Mouse (Mus musculus): ENCODE results near the gene Cyp4f16. TPM values are rescaled to one million over a fixed set of nuclear protein-coding genes. Genes with fewer than 3 reads are reported as not detected.
"Not testable (repeated sequence)": the region's sequence is repeated elsewhere in the genome, so short reads cannot be mapped to it uniquely, and the experiment has no call there.

The Cyp4f16 gene
- polyA plus RNA-seq, 1 experiment from 2014 or later, result 20.9 TPM

DNA sequence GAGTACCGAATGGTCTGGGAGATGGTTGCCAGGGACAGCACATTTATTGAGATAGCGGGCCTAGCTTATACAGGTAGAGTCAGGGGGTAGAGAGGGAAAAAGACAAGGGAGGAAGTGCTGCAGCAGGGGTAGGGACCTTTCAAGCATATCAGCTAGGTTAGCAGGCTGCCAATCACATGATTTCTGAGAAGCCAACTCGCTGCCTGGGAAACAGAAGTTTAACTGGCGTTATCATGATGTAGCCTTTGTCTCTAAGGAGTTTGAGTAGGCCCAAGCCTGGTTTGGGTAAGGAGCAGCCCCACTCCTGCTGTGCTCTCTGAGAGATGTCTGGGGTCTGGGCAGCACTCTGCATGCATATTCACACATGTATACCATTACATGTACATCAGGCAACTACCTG is 14.0 kb upstream of the Cyp4f16 start:
- CTCF ChIA-PET, result interaction anchor here (0.6 kb wide), 1 partner anchor 158 kb away, joined by 3 read pairs; no protein-coding TSS in a partner anchor
- TF ChIP-seq CTCF (IDR thresholded peaks at IDR 0.05), result no peak
- in situ Hi-C loops (cut with MboI; ENCODE audit: low pct_unique_long_range_greater_than_20kb), result no loop called here

DNA sequence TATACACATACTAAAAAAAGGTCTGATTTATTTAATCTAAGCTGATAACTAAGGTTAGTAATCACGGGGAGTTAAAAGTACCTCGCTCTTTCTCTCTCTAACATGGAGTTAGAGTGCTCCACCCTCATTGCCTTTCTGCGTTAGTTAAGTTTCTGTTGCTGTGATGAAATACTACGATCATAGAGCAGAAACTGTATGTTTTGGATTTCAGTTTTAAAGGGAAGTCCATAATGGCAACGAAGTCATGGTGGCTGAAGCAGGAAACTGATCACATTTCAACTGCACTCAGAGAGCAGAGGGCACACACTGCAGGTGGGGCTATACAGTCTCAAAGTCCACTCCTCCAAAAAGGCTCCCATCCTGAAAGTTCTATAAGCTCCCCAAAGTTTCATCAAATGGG is 13.5 kb upstream of the Cyp4f16 start:
- ATAC-seq (no peak), DNase-seq (ENCODE audit: low read depth, low spot score) (no peak)
- no peak for TF ChIP-seq CTCF (IDR thresholded peaks at IDR 0.05)
- POLR2A ChIA-PET, result no interaction called here
- in situ Hi-C loops (cut with MboI; ENCODE audit: low pct_unique_long_range_greater_than_20kb), result no loop called here
- H3K27me3 ChIP-seq, result peaks cover 28% of the 10 kb centered on the region
- CTCF ChIA-PET, result no interaction called here

More for the DNA sequence above, 14.0 kb upstream of the Cyp4f16 start:
- ATAC-seq (no peak), DNase-seq (ENCODE audit: low read depth, low spot score) (no peak)
- peaks cover 32% of the 10 kb centered on the region for H3K27me3 ChIP-seq
- POLR2A ChIA-PET, result no interaction called here

DNA sequence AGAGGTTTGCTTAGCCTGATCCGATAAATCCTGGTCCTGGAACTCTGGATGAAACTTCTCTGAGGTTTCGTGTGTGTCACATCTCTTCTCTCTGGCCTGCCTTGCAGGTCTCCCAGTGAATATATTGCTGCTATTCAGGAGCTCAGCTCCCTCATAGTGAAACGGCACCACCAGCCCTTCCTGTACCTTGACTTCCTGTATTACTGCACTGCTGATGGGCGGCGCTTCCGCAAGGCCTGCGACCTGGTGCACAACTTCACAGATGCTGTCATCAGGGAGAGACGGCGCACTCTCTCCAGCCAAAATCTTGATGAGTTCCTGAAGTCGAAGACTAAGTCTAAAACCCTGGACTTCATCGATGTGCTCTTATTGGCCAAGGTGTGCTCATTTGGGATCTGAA is 12.5 kb upstream of the Cyp4f16 start:
- ChIA-PET CTCF (no interaction called here), POLR2A (no interaction called here)
- peaks cover 24% of the 10 kb centered on the region for H3K27me3 ChIP-seq
- ATAC-seq (no peak), DNase-seq (ENCODE audit: low read depth, low spot score) (no peak)
- TF ChIP-seq CTCF (IDR thresholded peaks at IDR 0.05), result no peak
- in situ Hi-C loops (cut with MboI; ENCODE audit: low pct_unique_long_range_greater_than_20kb), result no loop called here

DNA sequence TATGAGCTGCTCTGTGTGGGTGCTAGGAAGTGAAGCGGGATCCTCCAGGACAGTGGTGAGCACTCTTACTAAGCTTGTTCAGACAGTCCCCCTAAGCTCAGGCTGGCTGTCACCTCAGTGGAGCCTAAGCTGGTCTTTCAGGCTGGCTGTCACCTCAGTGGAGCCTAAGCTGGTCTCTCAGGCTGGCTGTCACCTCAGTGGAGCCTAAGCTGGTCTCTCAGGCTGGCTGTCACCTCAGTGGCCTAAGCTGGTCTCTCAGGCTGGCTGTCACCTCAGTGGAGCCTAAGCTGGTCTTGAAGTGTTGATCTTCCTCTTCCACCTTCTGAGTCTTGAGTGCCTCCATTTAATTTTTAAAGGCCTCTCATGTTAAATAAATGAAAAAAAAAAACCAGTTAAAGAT is 10.0 kb upstream of the Cyp4f16 start:
- CTCF ChIA-PET; ATAC-seq; DNase-seq (ENCODE audit: low read depth, low spot score): not testable (repeated sequence)
- POLR2A ChIA-PET, result interaction anchor here (0.6 kb wide), 1 partner anchor 44 kb away, joined by 3 read pairs; no protein-coding TSS in a partner anchor
- in situ Hi-C loops (cut with MboI; ENCODE audit: low pct_unique_long_range_greater_than_20kb), result loop anchor here (5.0 kb wide), 1 partner anchor 156 kb away; no protein-coding TSS in a partner anchor
- H3K27me3 ChIP-seq, result peaks cover 18% of the 10 kb centered on the region

DNA sequence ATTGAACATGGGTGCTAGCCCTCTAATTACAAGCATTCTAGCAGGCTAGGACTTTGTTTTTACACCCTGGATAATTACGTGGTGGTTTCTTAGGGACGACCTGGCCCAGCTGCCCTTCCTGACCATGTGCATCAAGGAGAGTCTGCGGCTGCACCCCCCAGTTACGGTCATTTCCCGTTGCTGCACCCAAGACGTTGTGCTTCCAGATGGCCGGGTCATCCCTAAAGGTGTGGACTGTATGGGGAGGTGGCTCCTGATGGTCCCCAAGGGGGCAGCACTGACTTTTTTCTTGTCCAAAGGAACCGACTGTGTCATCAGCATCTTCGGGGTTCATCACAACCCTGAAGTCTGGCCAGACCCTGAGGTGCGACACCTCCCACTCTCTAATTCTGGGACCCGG is 8.6 kb upstream of the Cyp4f16 start:
- peaks cover 16% of the 10 kb centered on the region for H3K27me3 ChIP-seq
- POLR2A ChIA-PET, result no interaction called here
- in situ Hi-C loops (cut with MboI; ENCODE audit: low pct_unique_long_range_greater_than_20kb), result loop anchor here (5.0 kb wide), 1 partner anchor 155 kb away; no protein-coding TSS in a partner anchor
- CTCF ChIA-PET, result interaction anchor here (1.0 kb wide), 1 partner anchor 8 kb away, joined by 3 read pairs; no protein-coding TSS in a partner anchor
- ATAC-seq (no peak), DNase-seq (ENCODE audit: low read depth, low spot score) (no peak)
- no peak for TF ChIP-seq CTCF (IDR thresholded peaks at IDR 0.05)

DNA sequence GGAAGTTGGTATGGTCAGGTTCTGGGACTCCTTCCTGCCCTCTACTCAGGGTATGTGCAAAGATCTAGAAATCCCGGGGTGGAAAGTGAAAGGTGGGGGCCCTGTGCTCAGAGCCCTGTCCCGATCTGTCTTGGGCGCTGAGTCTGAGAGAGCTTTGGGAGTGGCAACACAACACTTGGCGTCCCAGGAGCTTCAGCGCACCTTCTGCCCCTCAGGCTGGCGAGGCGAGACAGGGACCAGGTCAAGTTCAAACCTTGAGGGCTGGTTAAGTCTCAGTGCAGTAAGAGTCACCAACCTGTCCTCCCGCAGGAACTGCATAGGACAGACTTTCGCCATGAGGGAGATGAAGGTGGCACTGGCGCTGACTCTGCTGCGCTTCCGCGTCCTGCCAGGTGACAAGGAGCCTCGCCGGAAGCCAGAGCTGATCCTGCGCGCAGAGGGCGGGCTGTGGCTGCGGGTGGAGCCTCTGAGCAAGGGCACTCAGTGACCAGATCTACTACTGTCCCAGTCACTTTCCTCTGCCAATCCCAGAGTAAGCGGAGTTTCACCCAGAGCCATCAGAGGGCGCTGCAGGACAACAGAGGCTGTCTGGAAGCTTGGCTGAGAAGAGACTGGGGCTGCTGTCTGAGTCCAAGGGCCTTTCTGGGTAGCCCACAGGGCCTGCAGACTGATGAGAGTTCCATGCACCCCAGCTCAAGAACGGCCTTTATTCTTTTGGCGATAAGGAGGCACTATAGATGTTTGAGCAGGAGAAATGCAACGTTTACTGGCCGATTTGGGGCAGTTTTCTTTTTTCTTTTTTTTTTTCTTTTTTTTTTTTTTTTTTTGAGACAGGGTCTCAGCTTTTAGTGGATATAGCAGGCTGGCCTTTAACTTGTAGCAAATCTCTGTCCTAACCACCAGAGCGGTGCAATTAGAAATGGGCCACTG is 7.7 kb upstream of the Cyp4f16 start:
- ATAC-seq (peak; percentile 91), DNase-seq (ENCODE audit: low read depth, low spot score) (peak; percentile 13)
- in situ Hi-C loops (cut with MboI; ENCODE audit: low pct_unique_long_range_greater_than_20kb), result loop anchor here (5.0 kb wide), 1 partner anchor 154 kb away; no protein-coding TSS in a partner anchor
- H3K27me3 ChIP-seq, result peaks cover 11% of the 10 kb centered on the region
- POLR2A ChIA-PET, result interaction anchor here (0.6 kb wide), 1 partner anchor 110 kb away, joined by 3 read pairs; no protein-coding TSS in a partner anchor
- peak; percentile 81 for TF ChIP-seq CTCF (IDR thresholded peaks at IDR 0.05)
- CTCF ChIA-PET, result interaction anchor here (0.8 to 1.1 kb wide), 4 partner anchors 9 to 177 kb away, joined by 3 read pairs; no protein-coding TSS in a partner anchor

DNA sequence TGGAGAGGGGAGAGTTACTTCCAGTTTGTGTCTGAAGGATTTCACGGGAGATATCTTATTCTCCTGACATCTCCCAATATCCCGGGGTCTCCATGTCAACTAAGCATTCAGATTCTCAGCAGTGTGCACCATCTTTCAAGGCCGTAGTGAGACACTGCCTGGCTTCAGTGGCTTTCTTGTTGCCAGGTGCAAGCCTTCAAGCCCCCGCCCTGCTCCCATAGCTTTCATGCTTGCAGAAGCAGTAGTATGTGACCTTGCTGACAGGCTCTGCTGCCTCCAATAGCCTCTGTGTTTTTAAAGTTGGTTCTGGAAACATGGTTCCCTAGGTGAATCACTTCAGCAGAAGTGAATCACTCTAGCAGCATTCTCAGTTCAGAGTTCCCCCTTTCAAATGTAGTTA is 4.0 kb upstream of the Cyp4f16 start:
- POLR2A ChIA-PET; ATAC-seq; H3K27me3 ChIP-seq; CTCF ChIA-PET; in situ Hi-C loops (cut with MboI; ENCODE audit: low pct_unique_long_range_greater_than_20kb); DNase-seq (ENCODE audit: low read depth, low spot score): not testable (repeated sequence)

DNA sequence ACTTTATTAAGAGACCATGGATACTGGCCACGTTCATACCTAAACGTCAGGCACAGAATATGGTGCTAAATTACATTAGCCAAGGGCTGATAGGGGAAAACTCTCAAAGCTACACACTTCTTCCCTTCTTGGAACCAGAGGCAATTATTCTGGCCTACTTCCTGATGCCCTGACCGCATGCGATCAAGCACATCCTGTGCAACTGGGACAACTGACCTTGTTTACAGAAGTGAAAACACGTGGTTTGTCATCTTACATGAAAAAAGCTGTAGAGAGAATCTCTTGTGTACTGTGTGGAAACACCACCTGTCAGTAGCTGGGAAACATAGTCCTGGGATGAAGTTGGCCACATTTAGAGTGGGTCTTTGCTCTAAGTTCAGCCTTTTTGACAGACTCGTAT is 2.3 kb upstream of the Cyp4f16 start:
- TF ChIP-seq CTCF (IDR thresholded peaks at IDR 0.05), result no peak
- ATAC-seq (no peak), DNase-seq (ENCODE audit: low read depth, low spot score) (no peak)
- POLR2A ChIA-PET, result interaction anchor here (0.7 kb wide), 1 partner anchor 251 kb away, joined by 7 read pairs; no protein-coding TSS in a partner anchor
- in situ Hi-C loops (cut with MboI; ENCODE audit: low pct_unique_long_range_greater_than_20kb), result no loop called here
- CTCF ChIA-PET, result interaction anchor here (0.7 to 0.9 kb wide), 2 partner anchors 15 to 825 kb away, joined by 3 to 4 read pairs; no protein-coding TSS in a partner anchor
- no peaks in the 10 kb centered on the region for H3K27me3 ChIP-seq

DNA sequence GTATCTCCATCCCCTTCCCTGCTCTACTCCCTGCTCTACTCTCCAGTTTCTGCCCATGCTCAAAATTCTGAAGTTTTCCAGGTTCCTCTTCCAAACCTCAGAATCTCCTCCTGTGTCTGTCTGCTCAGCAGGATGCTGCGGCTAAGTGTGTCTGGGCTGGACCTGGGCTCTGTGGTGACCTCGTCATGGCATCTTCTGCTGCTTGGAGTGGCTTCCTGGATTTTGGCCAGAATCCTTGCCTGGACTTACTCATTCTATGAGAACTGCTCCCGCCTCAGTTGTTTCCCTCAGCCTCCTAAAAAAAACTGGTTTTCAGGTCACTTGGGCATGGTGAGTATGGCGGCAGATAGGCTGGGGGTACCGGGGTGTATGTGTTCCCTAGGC is 501 bp downstream of the Cyp4f16 start:
- ATAC-seq (peak; percentile 18), DNase-seq (ENCODE audit: low read depth, low spot score) (no peak)
- TF ChIP-seq CTCF (IDR thresholded peaks at IDR 0.05), result no peak
- POLR2A ChIA-PET, result no interaction called here
- CTCF ChIA-PET, result no interaction called here
- H3K27me3 ChIP-seq, result no peaks in the 10 kb centered on the region
- in situ Hi-C loops (cut with MboI; ENCODE audit: low pct_unique_long_range_greater_than_20kb), result loop anchor here (5.0 kb wide), 1 partner anchor 85 kb away; the partner anchor contains the start of gene Cyp4f37

DNA sequence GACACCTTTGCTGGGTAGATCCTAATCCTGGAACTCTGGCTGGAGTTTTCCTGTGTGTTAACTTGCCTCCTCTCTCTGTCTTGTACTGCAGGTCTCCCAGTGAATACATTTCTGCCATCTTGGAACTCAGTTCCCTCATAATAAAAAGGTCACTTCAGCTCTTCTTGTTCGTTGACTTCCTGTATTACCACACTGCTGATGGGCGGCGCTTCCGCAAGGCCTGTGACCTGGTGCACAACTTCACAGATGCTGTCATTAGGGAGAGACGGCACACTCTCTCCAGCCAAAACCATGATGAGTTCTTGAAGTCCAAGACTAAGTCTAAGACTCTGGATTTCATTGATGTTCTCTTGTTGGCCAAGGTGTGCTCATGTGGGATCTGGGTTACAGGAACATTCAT is 8.4 kb downstream of the Cyp4f16 start:
- POLR2A ChIA-PET; CTCF ChIA-PET; ATAC-seq; H3K27me3 ChIP-seq; in situ Hi-C loops (cut with MboI; ENCODE audit: low pct_unique_long_range_greater_than_20kb); DNase-seq (ENCODE audit: low read depth, low spot score): not testable (repeated sequence)

DNA sequence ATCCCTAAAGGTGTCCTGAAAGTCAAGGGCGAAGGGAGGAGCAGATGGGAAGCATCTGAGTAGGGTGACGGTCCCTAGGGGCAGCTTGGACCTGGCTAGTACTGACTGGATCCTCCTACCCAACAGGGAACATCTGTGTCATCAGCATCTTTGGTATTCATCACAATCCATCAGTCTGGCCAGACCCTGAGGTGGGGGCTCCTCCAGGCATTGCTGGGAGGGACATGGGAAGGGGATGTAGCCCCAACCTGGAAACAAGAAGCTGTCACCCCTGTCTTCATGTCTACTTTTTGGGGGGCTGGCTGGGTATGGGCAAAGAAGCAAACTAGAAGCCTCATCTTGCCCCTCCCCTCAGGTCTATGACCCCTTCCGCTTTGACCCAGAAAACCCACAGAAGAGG is 14.0 kb downstream of the Cyp4f16 start:
- DNase-seq (ENCODE audit: low read depth, low spot score); POLR2A ChIA-PET; H3K27me3 ChIP-seq; ATAC-seq; in situ Hi-C loops (cut with MboI; ENCODE audit: low pct_unique_long_range_greater_than_20kb): not testable (repeated sequence)
- CTCF ChIA-PET, result interaction anchor here (0.6 to 1.1 kb wide), 3 partner anchors 14 to 157 kb away, joined by 3 to 4 read pairs (median 3); no protein-coding TSS in a partner anchor

Data from Patski (cell line).